Mouse (Mus musculus) heart, embryonic 12.5 days (tissue): ENCODE results near the gene Lca5l. TPM values are rescaled to one million over a fixed set of nuclear protein-coding genes. Genes with fewer than 3 reads are reported as not detected.

Experiments used
- ATAC-seq: fragments of 200-750 bp; cut with Nextera tagmentation; 2 replicates; pipeline ENCODE4 v1.8.0; 2017; ENCODE audit warnings: moderate TSS enrichment, moderate library complexity; ENCODE audit not compliant: insufficient number of reproducible peaks, low FRiP score
- H3K27ac ChIP-seq: fragments of 300-500 bp; sonication (generic); 2 replicates; pipeline ENCODE4 v1.5.1; 2016; ENCODE audit warnings: mild to moderate bottlenecking, moderate library complexity; ENCODE audit not compliant: poor library complexity, severe bottlenecking
- H3K27me3 ChIP-seq: fragments of 300-500 bp; sonication (generic); replicated peaks from 2 replicates; pipeline ENCODE4 v1.6.1; 2016; ENCODE audit warnings: mild to moderate bottlenecking, moderate library complexity
- H3K36me3 ChIP-seq: fragments of 300-500 bp; sonication (generic); 2 replicates; pipeline ENCODE4 v1.6.1; 2016; ENCODE audit warnings: mild to moderate bottlenecking, moderate library complexity
- H3K4me1 ChIP-seq: fragments of 300-500 bp; sonication (generic); replicated peaks from 2 replicates; pipeline ENCODE4 v1.6.1; 2016; ENCODE audit warnings: mild to moderate bottlenecking
- H3K4me2 ChIP-seq: fragments of 300-500 bp; sonication (generic); 2 replicates; pipeline ENCODE4 v1.6.1; 2016; ENCODE audit warnings: mild to moderate bottlenecking, moderate library complexity
- H3K4me3 ChIP-seq: fragments of 300-500 bp; sonication (generic); 2 replicates; pipeline ENCODE4 v1.5.1; 2016; ENCODE audit warnings: mild to moderate bottlenecking
- H3K9ac ChIP-seq: fragments of 300-500 bp; sonication (generic); 2 replicates; pipeline ENCODE4 v1.6.1; 2016; ENCODE audit warnings: mild to moderate bottlenecking, moderate library complexity
- H3K9me3 ChIP-seq: fragments of 300-500 bp; sonication (generic); replicated peaks from 2 replicates; pipeline ENCODE4 v1.6.1; 2016; ENCODE audit warnings: mild to moderate bottlenecking, moderate library complexity
- WGBS: fragments of 180-500 bp; shearing (Covaris S2); methylation state at CpG from one replicate; pipeline ENCODE4 v1.1.7; 2016; 5-methylcytosine and 5-hydroxymethylcytosine counted together
- polyA plus RNA-seq: library from polyadenylated mRNA; unstranded; fragments of >200 nt; fragmentation: Nextera tagmentation; extraction: Ambion mirVana; gene quantifications from 2 replicates; pipeline ENCODE4 v1.2.1, GENCODE M21; 2016

Gene Lca5l
- polyA plus RNA-seq, 1 experiment from 2014 or later = 1.5 TPM

DNA sequence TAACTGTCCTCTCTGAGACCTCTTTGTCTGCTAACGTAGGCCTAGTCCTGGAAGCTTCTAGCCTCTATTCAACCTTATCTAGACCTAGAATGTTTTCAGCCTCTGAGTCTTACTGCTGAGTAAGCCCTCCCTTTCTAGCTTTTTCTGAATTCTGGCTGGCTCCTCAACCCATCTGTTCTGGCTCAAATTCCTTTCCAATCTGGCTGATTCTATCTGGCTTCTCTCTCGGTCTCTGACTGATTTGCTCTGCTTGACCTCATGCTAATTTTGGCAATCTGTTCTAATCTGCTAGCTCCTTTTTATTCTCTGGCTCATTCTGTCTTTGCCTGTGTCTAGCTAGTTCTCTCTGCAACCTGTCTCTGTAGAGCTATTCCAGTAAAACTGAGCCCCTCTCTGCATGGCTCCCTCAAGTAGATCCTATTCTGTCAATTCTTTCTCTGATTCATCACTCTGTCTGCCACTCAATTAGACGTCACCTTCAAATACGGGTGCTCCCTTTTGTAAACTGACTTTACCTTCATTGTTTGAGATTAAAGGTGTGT is 26.3 kb downstream of the Lca5l start:
- no peaks in the 10 kb centered on the region for H3K36me3 ChIP-seq
- H3K27me3 ChIP-seq = no peaks in the 10 kb centered on the region
- H3K4me1 ChIP-seq = peaks cover 4% of the 10 kb centered on the region; the same call in 1 of the 2 replicates
- no peak overlapping the region for H3K9ac ChIP-seq
- no peaks in the 10 kb centered on the region for H3K9me3 ChIP-seq
- WGBS = 61% methylated on average over 4 of the region's 4 CpGs
- H3K4me3 ChIP-seq = no peak overlapping the region
- no peak overlapping the region for H3K4me2 ChIP-seq
- no peak for ATAC-seq
- no peak overlapping the region for H3K27ac ChIP-seq

DNA sequence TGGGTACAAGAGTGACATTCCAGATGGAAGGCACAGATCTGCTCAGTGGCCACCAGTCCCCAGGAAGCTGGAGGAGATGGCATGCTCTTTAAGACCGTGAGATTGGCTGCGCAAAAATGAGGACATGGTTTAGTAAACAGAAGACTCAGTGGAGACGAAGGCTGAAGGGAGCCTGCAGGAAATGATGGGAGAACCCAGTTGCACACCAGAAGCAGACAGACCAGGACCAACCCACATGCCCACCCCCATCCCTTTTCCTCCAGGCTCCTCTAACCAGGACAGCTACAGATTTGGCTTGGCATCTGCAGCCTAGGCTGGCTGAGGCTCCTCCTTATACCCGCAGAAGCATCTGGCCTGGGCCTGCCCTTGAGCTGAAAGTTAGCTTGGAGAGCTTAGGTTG is 30.7 kb downstream of the Lca5l start:
- no peak for ATAC-seq

DNA sequence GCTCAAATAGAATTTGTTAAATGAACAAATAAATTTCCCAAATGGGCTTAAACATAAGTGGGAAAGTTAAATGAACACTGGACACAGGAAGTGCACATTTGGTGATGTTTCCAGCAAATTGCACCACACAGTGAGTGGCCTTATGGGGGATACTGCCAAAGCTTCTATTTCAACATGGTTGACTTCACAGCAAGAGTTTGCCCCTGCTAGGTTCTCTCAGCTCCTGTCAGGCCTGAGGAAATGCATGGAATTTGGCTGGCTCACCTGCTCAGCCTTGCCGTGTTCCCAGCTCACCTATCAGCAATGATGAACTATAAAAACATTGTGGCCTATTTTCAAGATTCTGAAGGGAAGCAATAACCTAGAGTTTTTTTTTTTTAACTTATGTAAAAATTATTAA is 31.1 kb downstream of the Lca5l start:
- Histone ChIP-seq H3K4me1 (peaks cover 16% of the 10 kb centered on the region), H3K36me3 (0 out of 2 replicates have a peak, but pooled peaks cover 4% of the 10 kb centered on the region), H3K27me3 (no peaks in the 10 kb centered on the region), H3K9ac (no peak overlapping the region), H3K4me2 (no peak overlapping the region), H3K9me3 (no peaks in the 10 kb centered on the region), H3K27ac (no peak overlapping the region), H3K4me3 (no peak overlapping the region)
- WGBS = 68% methylated on average over 1 of the region's 1 CpGs
- ATAC-seq = no peak

More for the DNA sequence above, 30.7 kb downstream of the Lca5l start:
- Histone ChIP-seq H3K27me3 (no peaks in the 10 kb centered on the region), H3K36me3 (0 out of 2 replicates have a peak, but pooled peaks cover 4% of the 10 kb centered on the region), H3K9me3 (no peaks in the 10 kb centered on the region), H3K4me2 (no peak overlapping the region), H3K4me1 (peaks cover 17% of the 10 kb centered on the region), H3K27ac (no peak overlapping the region), H3K9ac (no peak overlapping the region), H3K4me3 (no peak overlapping the region)
- WGBS = 77% methylated on average over 4 of the region's 4 CpGs

DNA sequence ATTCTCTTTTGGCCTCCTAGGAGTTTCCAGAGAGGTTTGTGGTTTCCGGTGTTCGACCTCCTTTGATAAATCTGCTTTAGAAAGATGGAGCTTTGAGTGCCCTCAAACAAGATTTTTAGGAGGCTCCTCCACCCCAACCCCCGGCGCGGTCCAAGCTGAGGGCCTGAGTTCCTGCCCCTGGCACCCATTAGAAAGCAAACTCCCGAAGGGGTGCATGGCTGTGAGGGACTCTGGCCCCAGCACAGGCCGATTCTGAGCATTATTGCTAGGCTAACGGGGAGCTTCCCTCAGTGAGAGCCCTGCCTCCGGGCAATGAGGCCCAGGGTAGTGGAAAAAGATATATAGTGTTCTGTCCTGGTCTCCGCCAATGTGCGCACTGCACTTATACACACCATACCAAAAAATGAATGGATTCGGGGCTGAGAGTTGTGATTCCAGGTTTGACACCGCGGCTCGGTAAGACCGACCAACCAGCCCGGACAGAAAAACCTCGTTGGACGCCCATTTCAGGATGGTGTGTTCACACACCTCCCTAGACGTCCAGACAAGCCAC is 32.2 kb downstream of the Lca5l start:
- WGBS = 78% methylated on average over 20 of the region's 20 CpGs

DNA sequence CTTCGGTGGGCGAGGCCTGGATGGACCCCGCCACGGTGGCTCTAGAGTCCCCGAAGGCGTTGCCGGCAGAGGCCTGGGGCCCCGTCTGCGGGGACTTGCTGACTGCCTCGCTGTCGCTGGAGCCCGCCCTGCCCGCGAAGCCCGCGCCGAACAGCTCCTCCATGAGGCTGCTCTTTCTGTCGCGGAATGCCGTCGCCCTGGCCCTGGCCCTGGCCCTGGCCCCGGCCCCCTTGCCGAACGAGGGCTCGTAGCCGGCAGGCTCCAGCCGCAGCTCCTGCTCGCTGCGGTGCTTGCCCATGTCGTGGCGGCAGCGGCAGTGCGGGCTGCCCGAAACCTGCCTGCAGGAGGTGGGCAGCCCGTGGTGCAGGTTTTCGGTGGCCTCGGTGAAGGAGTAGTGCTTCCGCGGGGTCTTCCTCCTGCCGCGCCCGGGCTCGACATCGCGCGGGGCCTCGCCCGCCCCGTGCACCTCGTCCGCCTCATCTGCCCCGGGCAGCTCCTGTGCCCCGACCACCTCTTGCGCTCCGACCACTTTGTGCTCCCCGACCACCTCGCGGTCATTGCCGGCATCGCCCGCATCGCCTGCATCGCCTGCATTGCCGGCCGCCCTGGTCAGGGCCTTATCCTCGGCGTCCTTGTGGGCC is 32.9 kb downstream of the Lca5l start:
- Histone ChIP-seq H3K27me3 (no peaks in the 10 kb centered on the region), H3K4me3 (peak overlapping the region; percentile 66), H3K4me2 (peak overlapping the region; percentile 98), H3K9ac (peak overlapping the region; percentile 97), H3K27ac (peak overlapping the region; percentile 93), H3K9me3 (no peaks in the 10 kb centered on the region), H3K4me1 (peaks cover 13% of the 10 kb centered on the region), H3K36me3 (peaks cover 17% of the 10 kb centered on the region)
- under 1% methylated on average over 67 of the region's 67 CpGs for WGBS
- peak; percentile 83 for ATAC-seq

More for the DNA sequence above, 32.2 kb downstream of the Lca5l start:
- Histone ChIP-seq H3K9ac (peak overlapping the region; percentile 97), H3K4me1 (peaks cover 13% of the 10 kb centered on the region), H3K27me3 (no peaks in the 10 kb centered on the region), H3K4me3 (peak overlapping the region; percentile 66), H3K9me3 (no peaks in the 10 kb centered on the region), H3K36me3 (peaks cover 11% of the 10 kb centered on the region; the same call in 1 of the 2 replicates), H3K27ac (peak overlapping the region; percentile 93), H3K4me2 (peak overlapping the region; percentile 98)
- ATAC-seq = no peak

DNA sequence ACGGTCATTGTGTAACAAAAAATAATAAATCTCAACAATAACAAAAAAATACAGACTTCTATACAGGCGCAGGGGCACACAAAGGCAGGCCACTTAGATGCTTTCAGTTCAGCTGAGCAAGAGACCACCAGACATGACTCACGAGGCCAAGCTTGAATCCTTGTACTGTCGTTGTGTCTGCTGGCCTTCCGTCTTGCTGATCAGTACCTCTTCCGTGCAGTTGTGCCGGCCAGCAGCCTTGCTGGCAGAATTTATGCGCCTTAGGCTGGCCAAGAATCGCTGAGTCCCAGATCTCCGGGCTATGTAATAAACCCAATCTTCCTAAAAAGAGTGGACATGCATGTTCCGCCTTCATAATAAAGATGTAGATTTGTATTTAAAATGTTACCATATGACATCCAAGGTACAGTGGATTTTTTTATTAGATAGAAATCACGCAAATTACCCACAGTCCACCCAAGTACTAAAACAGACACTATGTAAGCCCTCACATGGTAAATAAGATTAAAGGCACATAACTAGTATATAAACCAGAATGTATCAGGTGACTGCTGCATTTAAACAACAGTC is 33.5 kb downstream of the Lca5l start:
- Histone ChIP-seq H3K4me2 (peak overlapping the region; percentile 98), H3K9me3 (no peaks in the 10 kb centered on the region), H3K27ac (peak overlapping the region; percentile 93), H3K4me1 (peaks cover 13% of the 10 kb centered on the region), H3K4me3 (peak overlapping the region; percentile 66), H3K36me3 (peaks cover 23% of the 10 kb centered on the region), H3K9ac (peak overlapping the region; percentile 97), H3K27me3 (no peaks in the 10 kb centered on the region)
- ATAC-seq = 0 out of 2 replicates have a peak, but pooled peaks have one; percentile 29
- WGBS = 52% methylated on average over 12 of the region's 12 CpGs

DNA sequence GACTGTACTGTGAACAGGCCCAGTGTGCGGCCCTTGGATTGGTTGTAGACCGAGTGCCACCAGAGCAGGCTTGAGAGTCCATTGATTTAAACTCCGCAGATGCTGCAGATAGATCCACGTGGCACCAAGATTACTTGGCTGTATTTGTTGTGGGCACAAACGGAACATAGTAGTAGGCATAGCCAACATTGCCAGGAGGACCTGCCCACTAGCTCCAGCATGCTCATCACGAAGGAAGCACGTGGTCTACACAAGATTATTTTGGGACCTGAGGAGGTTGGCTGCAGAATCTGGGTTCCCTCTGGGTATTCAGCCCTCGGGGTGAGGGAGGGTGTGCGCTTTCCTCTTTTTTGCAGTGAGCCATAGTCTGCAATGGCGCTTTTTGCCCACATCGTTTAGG is 34.9 kb downstream of the Lca5l start:
- 88% methylated on average over 11 of the region's 11 CpGs for WGBS
- H3K4me1 ChIP-seq = peaks cover 13% of the 10 kb centered on the region
- H3K36me3 ChIP-seq = peaks cover 37% of the 10 kb centered on the region
- ATAC-seq = no peak
- no peak overlapping the region for H3K4me2 ChIP-seq
- H3K9me3 ChIP-seq = no peaks in the 10 kb centered on the region
- H3K27me3 ChIP-seq = no peaks in the 10 kb centered on the region
- H3K27ac ChIP-seq = no peak overlapping the region
- no peak overlapping the region for H3K9ac ChIP-seq
- H3K4me3 ChIP-seq = no peak overlapping the region

DNA sequence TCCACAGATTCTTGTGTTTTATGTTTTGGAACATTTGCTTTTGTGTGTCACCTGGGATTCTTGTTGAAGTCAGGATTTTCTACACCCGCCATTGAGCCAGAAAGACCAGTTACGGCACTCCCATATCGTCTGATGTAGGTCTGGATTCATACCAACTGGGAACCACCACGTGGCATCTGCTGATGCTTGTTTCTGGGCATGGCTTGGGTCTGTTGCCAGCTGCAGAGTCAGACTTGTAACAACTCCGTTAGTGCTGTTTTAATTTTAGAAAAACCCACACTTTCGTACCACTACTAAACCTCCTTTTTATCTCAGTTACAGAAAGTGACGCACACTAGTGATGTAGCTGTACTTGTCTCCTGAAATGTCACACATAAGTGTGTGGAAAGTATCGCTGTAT is 36.1 kb downstream of the Lca5l start:
- H3K27me3 ChIP-seq = no peaks in the 10 kb centered on the region
- H3K4me2 ChIP-seq = no peak overlapping the region
- no peaks in the 10 kb centered on the region for H3K9me3 ChIP-seq
- H3K4me1 ChIP-seq = peaks cover 20% of the 10 kb centered on the region
- no peak for ATAC-seq
- 86% methylated on average over 8 of the region's 8 CpGs for WGBS
- peaks cover 38% of the 10 kb centered on the region for H3K36me3 ChIP-seq
- no peak overlapping the region for H3K9ac ChIP-seq
- no peak overlapping the region for H3K27ac ChIP-seq
- no peak overlapping the region for H3K4me3 ChIP-seq

DNA sequence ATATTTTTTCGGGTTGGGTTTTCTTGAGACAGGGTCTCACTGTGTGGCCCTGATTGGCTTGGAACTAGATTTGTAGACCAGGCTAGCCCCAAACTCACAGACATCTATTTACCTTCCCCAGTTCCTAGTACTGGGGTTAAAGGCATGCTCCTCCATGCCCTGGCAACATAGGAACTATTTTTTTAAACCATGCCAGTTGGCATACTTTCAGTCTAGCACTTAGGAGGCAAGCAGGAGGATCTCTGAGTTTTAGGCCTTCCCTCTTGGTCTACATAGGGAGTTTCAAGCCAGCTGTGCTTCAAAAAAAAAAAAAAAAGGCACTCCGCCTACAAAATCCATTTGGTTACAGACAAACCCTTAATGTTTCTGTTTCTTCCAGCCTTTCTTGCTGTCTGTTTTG is 37.6 kb downstream of the Lca5l start:
- H3K9me3 ChIP-seq = no peaks in the 10 kb centered on the region
- H3K9ac ChIP-seq = no peak overlapping the region

DNA sequence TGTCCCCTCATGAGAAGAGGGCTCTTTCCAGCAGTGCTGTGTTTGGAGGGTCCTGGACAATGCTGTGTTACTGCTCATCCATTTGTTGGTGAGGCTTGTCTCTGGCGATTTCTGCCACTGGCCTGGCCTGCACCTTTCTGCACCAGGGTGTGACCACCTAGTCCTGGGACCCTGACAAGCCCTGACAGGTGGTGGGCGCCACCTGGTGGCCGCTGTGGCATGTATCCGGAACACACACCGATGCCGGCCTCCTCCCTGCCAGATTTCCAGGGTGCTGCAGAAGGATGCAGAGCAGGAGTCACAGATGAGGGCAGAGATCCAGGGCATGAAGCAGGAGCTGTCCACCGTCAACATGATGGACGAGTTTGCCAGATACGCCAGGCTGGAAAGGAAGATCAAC is 40.5 kb downstream of the Lca5l start:
- peaks cover 34% of the 10 kb centered on the region for H3K36me3 ChIP-seq
- H3K4me1 ChIP-seq = peaks cover 50% of the 10 kb centered on the region
- H3K9me3 ChIP-seq = no peaks in the 10 kb centered on the region
- no peak overlapping the region; the same call in 1 of the 2 replicates for H3K9ac ChIP-seq
- ATAC-seq = 0 out of 2 replicates have a peak, but pooled peaks have one; percentile 19
- H3K4me3 ChIP-seq = no peak overlapping the region
- H3K27ac ChIP-seq = peak overlapping the region; percentile 65; the same call in 1 of the 2 replicates
- no peak overlapping the region for H3K4me2 ChIP-seq
- H3K27me3 ChIP-seq = no peaks in the 10 kb centered on the region
- 19% methylated on average over 9 of the region's 9 CpGs for WGBS

More for the DNA sequence above, 37.6 kb downstream of the Lca5l start:
- 85% methylated on average over 2 of the region's 2 CpGs for WGBS
- no peak for ATAC-seq
- Histone ChIP-seq H3K4me2 (no peak overlapping the region), H3K27ac (no peak overlapping the region), H3K36me3 (peaks cover 38% of the 10 kb centered on the region), H3K27me3 (no peaks in the 10 kb centered on the region), H3K4me1 (peaks cover 29% of the 10 kb centered on the region), H3K4me3 (no peak overlapping the region)

DNA sequence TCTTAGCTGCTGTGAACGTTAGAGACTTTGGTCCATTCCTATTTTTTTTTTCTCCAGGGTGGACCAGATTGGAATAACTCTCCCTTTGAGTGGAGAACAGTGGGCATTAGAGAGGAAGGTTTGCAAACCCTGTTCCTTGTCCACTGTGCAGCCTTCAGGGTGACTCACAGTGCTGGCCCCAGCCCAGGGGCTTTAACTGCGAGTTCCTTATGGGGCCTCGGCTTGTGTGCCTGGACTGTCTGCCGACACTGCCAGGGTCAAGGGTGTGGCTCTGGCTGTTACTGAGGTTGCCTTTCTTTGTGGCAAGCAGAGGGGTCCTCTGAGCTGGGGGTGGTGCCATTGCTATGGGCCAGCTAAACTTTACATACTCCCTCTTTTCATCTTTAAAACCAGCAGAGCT is 41.1 kb downstream of the Lca5l start:
- Histone ChIP-seq H3K9ac (peak overlapping the region; percentile 50), H3K4me2 (no peak overlapping the region), H3K4me3 (no peak overlapping the region), H3K27ac (peak overlapping the region; percentile 65; the same call in 1 of the 2 replicates), H3K9me3 (no peaks in the 10 kb centered on the region), H3K36me3 (peaks cover 34% of the 10 kb centered on the region), H3K27me3 (no peaks in the 10 kb centered on the region), H3K4me1 (peaks cover 56% of the 10 kb centered on the region)
- no peak for ATAC-seq
- 30% methylated on average over 4 of the region's 4 CpGs for WGBS
